Mouse (Mus musculus) ovary, postnatal 36 days (tissue): Measurements from ENCODE around the gene Zg16.
"Not testable (repeated sequence)": the region's sequence is repeated elsewhere in the genome, so short reads cannot be mapped to it uniquely, and the experiment has no call there.

Experiments
- DNase-seq: peaks from one replicate; pipeline ENCODE4 v3.0.0; 2022; ENCODE audit warnings: low spot score, mixed read lengths

Gene Zg16

DNA sequence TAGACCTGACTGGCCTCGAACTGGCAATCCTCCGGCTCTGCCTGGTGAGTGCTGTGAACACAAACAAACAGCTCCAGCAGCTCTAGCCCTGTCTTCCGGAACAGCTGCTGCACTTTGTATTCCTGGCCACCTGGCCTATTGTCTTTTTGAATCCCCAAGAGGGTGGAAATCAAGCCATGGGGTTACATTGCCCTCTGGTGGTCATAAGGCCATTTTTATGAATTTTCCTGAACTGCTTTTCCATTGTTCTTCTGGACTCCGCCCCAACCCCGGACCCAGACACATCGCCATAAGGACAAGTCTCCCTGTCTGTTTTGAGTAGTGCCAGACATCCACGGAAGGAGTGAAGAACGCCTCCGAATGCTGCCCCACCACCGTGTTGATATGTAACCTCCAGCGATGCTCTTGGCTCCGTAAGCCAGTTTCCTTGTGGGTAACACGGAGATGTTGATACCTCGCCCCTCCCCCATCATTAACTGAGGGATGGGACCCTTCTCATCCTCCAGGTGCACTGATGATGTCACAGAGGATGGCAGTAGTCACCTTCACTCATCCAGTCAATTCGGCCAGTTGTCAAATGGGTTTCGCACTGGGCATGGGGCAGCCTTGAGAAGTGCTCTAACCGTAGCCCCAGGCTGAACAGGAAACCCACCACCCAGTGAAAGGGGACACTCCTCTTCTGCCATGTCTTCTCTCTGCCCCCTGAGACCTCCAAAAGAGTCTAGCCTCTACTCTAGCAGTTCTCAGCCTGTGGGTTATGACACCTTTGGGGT lies 17.6 kb upstream of the Zg16 start:
- peak; percentile 44 for DNase-seq

DNA sequence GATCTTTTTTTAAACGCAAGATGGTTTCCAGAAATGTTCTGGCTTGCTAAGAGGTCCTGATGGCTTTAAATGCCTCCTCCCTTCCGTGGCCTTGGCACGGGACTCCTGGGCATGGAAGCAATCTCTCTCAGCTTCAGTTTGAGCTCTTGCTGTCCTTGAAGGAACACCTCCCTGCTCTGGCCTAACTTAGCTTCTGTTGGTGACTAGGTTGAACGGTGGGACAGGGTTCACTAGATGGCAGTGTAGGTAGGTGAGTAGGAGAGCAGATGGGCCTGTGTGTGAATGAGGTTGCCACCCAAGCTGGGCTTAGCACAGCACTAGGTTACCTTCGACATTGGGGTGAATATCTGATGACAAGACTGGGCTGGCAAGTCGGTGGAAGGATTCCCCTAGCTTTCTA lies 16.8 kb upstream of the Zg16 start:
- DNase-seq, result no peak

DNA sequence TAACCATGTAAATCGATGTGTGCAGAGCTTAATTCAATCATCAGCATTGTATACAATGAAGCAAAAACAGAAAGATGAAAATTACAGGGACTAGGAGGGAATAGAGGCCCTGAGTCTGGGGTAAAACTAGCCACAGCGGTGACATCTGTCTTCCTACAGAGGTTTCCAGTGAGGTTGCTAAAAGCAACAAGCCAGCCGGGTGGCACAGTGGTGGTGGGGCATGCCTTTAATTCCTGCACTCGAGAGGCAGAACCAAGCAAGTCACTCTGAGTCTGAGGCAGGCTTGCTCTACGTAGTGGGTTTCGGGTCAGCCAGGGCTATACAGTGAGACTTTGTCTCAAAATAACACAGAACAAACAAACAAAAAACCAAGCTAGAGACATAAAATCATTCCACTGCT lies 15.0 kb upstream of the Zg16 start:
- no peak for DNase-seq

DNA sequence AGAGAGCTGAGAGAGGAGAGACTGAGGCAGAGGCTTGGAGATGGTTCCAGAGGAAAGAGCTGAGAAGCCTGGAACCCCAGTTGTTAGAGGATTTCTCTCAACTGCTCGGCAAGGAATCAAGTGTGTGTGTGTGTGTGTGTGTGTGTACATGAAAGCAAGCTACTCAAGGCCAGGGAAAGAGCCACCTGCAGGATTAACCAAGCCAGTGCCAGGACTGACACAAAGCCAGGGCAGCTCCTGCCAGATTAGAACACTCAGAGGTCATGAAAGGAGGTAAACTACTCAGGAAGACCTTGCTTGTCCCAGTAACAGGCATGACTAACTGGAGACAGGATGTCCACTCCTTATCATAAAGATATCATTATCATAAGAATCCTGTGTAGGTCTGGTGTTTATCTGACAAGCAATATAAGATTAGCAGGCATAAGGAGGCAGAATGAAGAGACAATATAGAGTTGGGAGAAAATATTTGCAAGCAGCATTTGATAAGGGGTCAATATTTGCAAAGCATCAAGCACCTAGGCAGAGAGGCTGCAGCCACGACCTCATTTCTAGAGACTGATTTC lies 14.4 kb upstream of the Zg16 start:
- no peak for DNase-seq

GRCm38 (mm10) chr7:127099528-127099927 lies 12.4 kb upstream of the Zg16 start:
- no peak for DNase-seq

- DNase-seq, result no peak
These were observed 11.8 kb upstream of the Zg16 start for GRCm38 (mm10) chr7:127098950-127099349.

DNA sequence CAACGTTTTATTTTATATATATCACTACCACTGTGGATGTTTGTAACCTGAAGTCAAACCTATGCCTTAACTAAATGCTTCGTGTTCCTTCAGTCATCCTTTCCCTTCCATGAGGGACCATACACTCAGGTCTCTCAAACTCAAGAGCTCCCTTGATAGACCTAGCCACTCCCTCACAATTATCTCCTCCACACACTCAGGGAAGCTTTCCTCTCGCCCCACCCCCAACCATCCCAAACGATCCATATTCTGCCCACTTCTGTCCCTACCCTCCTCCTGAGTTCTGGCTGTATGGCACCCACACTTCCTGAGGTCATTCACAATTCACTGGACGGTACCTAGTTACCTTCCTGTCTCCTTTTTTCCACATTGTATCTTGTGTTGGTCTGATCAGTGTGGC lies 11.4 kb upstream of the Zg16 start:
- no peak for DNase-seq

- no peak for DNase-seq
These were observed 9.3 kb upstream of the Zg16 start for GRCm38 (mm10) chr7:127096456-127096855.

DNA sequence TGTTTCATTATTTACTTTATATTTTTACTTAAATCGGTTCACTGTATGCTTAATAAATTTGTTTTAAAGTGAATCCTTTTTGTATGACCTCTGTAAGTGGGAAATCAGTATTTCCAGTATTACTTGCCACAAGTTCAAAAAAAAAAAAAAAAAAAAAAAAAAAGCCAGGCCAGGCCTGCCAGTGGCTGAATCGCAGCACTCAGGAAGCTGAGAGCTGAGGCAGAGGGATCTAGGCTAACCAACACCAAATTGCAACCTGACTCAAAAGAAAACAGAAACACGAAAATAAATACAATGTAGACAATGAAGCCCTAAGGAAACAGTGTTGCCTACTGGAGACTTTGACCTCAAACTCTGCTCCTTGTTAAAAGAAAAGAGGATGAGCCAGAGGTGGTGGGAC lies 6.8 kb upstream of the Zg16 start:
- no peak for DNase-seq

DNA sequence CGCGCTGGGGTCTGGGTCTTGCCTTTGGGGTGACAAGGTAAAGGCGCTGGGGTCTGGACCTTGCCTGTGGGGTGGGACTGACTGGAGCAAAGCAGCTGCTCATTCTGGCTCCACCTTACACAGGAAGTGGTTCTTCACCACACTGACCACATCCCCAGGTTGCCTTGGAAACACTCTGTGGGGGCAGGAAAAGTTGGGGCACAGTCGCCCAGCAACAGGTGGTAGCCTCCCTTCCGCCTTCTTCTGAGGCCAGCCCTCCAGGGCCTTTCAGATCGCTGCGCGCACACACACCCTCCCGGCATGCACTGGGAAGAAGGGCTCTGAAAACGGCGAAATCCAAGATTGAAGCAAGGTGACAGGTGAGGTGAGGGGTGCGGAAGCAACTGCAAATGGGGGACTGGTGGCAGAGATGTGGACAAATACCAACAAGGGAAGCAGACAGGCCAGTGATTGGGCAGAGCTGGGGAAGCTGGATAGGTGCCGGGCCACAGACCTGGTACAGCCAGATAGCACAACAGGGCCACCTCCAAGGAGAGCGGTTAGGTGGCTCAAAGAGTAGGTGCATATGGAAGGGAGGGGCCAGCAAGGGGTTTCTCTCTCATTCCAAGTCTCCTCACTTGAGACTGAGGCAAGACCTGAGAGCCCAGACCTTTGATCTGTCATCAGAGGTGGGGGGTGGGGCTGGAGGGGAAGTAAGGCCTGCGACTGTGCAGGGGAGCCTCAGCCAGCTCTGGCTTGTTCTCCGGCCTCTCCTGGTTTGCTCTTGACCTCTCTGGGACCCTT lies 4.2 kb upstream of the Zg16 start, which contains the start of gene AI467606:
Gene AI467606, plus strand, starts transcription at position 246 of the 783 bp plus-strand sequence.
- peak; percentile 49 for DNase-seq

GRCm38 (mm10) chr7:127090154-127091113 lies 3.3 kb upstream of the Zg16 start:
- DNase-seq, result no peak

DNA sequence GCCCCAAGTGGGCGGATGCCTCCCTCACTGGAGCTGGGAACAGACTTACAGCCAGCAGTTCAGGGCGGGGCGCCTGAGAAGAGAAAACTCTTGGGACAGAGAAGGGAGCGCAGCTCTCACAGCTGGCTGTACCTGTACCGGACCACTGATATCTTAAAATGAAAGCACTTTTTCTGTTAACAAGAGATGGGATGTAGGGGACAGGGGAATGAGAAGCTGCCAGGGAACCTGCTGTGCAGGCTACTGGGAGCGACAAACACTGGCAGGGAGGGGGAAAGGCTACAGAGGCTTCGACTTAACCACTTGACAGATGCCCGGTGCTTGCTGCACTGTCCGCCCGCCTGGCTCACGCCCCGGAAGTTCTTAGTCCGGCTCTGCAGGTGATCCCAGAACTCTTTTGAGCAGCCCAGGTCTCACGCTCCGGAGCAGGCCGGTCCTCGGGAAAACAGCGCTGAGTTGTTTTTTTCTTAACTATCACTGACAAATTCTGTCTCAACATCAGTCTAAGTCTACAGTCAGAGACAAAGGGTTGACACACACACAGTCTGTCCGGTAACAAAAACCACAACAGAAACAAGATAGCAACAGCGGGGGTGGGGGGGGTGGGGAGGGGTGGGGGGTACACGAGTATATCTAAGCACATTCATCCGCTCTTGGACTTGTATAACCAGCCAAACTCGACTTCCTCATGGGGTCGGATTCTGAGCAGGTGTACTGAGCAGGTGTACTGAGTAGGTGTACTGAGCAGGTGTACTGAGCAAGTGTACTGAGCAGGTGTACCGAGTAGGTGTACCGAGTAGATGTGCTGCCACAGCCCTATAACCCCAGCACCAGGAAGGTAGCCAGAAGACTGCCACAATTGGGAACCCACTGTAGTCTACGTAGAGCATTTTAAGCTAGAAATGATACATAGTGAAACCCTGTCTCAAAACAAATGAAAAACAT lies 2.0 kb upstream of the Zg16 start:
- DNase-seq, result no peak

DNA sequence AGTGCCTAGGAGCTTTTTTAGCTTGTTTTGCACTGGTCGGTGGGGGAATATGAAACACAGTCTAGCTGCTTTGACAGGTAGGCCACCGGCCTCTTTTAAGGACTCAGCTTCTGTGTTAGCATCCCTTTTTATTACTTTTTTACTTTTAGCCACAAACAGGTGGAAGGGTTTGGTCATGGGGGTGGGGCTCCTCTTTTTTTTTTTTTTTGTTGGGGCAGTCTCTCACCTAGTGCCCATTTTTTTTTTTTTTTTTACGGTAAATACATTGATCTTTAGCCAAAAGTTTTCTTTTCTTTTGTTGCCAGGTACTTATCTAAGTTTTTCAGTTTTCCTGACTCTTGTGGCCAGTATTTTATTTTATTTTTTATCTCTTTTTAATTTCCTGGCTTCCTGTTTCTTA lies 955 bp upstream of the Zg16 start:
- no peak for DNase-seq

GRCm38 (mm10) chr7:127085751-127086150 lies 1.4 kb downstream of the Zg16 start:
- DNase-seq, result not testable (repeated sequence)

DNA sequence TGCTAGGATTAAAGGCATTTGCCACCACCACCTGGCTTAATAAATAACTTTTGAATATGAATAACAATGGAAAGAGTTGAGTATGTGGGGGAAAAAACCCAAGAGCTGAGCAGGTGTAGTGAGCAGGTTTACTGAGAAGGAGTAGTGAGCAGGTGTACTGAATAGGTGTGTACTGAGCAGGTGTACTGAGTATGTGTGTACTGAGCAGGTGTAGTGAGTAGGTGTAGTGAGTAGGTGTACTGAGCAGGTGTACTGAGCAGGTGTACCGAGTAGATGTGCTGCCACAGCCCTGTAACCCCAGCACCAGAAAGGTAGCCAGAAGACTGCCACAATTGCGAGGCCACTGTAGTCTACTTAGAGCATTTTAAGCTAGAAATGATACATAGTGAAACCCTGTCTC lies 2.3 kb downstream of the Zg16 start:
- no peak for DNase-seq

- DNase-seq, result no peak
These were observed 3.4 kb downstream of the Zg16 start for GRCm38 (mm10) chr7:127083689-127084088.

DNA sequence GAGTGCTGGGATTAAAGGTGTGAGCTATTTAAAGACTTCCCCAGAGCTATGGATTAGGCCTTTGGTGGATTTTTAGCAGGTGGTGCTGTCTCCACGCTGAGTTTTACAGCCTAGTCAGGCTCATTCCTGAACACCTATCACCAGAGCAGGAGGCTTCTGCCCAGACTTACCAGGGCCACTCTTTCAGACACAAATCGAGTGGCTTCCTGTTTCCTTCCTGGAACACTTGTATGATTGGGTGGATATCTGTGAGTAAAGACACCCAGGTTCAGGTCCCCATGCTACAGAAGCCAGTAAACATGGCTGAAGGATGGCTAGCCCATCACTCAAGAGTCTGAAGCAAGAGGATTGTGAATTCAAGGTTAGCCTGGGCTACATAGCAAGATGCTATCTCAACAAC lies 4.1 kb downstream of the Zg16 start:
- DNase-seq, result no peak

GRCm38 (mm10) chr7:127082271-127082670 lies 4.9 kb downstream of the Zg16 start:
- no peak for DNase-seq

GRCm38 (mm10) chr7:127080045-127080444 lies 7.1 kb downstream of the Zg16 start:
- DNase-seq, result no peak

- DNase-seq, result no peak
These were observed 9.4 kb downstream of the Zg16 start for GRCm38 (mm10) chr7:127077692-127078091.

DNA sequence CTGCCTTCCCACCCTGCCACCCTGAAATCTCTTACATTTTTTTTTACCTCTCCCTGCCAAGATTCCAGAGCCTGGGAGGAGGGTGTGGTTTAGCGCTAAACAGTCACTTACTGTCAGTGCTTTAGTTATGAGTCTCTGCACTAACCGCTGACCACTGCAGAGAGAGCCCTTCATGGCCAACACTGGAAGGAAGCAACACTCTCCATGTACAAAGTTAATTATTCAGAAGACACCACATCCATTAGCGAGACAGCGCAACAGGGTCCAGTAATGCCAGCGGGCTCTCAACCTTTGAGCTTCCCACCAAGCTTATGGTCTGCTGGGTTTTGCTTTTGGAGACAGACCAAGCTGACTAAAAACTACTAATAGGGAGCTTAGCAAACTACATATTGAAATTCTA lies 10.9 kb downstream of the Zg16 start:
- no peak for DNase-seq
